Mouse (Mus musculus) ES-E14 (cell line): ENCODE measurements around the gene Klhl24. TPM values are rescaled to one million over a fixed set of nuclear protein-coding genes. Genes with fewer than 3 reads are reported as not detected.

Source experiments
- DNase-seq: peaks from one replicate; pipeline ENCODE4 v3.0.0-alpha.2; 2013; ENCODE audit warnings: low read depth, low spot score
- H3K27ac ChIP-seq: 2 replicates; pipeline ENCODE4 v1.5.1; 2012; ENCODE audit warnings: low read depth, mild to moderate bottlenecking, low read length, moderate library complexity, mixed read lengths; ENCODE audit not compliant: poor library complexity, insufficient read depth, severe bottlenecking
- H3K36me3 ChIP-seq: 2 replicates; pipeline ENCODE4 v1.6.1; 2012; ENCODE audit warnings: mild to moderate bottlenecking, low read length, moderate library complexity, mixed read lengths; ENCODE audit not compliant: control insufficient read depth, poor library complexity, insufficient read depth, severe bottlenecking
- H3K4me1 ChIP-seq, 2 experiments: fragments of 150-350 bp in 1 of 2; sonication (generic) in 1 of 2; 2 replicates each; pipeline ENCODE4 v1.6.1; 2012; ENCODE audit warnings: low read length in 2 of 2, mild to moderate bottlenecking in 1 of 2, mixed read lengths in 1 of 2; ENCODE audit not compliant: control insufficient read depth in 2 of 2, insufficient read depth in 2 of 2, poor library complexity in 1 of 2
- H3K4me3 ChIP-seq, 2 experiments: fragments of 150-350 bp in 1 of 2; sonication (generic) in 1 of 2; 2 replicates each; pipeline ENCODE4 v1.5.1; 2012; ENCODE audit warnings: low read length in 2 of 2, low read depth in 1 of 2, mild to moderate bottlenecking in 1 of 2, mixed read lengths in 1 of 2; ENCODE audit not compliant: insufficient read depth in 1 of 2, poor library complexity in 1 of 2, severe bottlenecking in 1 of 2
- H3K9ac ChIP-seq: 2 replicates; pipeline ENCODE4 v1.6.1; 2012; ENCODE audit warnings: low read depth, mild to moderate bottlenecking, low read length, mixed read lengths; ENCODE audit not compliant: poor library complexity, insufficient read depth, severe bottlenecking
- H3K9me3 ChIP-seq: fragments of 150-350 bp; sonication (generic); 2 replicates; pipeline ENCODE4 v1.6.1; 2012; ENCODE audit warnings: low read depth, mild to moderate bottlenecking, low read length; ENCODE audit not compliant: control insufficient read depth, insufficient read depth
- CHD2 ChIP-seq: IDR thresholded peaks from 2 replicates; pipeline ENCODE4 v1.6.1; 2014; ENCODE audit warnings: mild to moderate bottlenecking, low read depth, low read length, inconsistent platforms
- HCFC1 ChIP-seq: IDR thresholded peaks from 2 replicates; pipeline ENCODE4 v1.6.1; 2012; ENCODE audit warnings: low read length, inconsistent platforms, borderline replicate concordance; ENCODE audit not compliant: insufficient read depth
- MAFK ChIP-seq: IDR thresholded peaks from 2 replicates; pipeline ENCODE4 v1.6.1; 2014; ENCODE audit warnings: mild to moderate bottlenecking, low read depth, low read length, inconsistent platforms; ENCODE audit not compliant: insufficient read depth
- ZC3H11A ChIP-seq: IDR thresholded peaks from 2 replicates; pipeline ENCODE4 v1.6.1; 2012; ENCODE audit warnings: low read depth, mild to moderate bottlenecking, inconsistent platforms, low read length, borderline replicate concordance
- ZNF384 ChIP-seq: IDR thresholded peaks from 2 replicates; pipeline ENCODE4 v1.6.1; 2012; ENCODE audit warnings: low read depth, low read length, inconsistent platforms
- in situ Hi-C, 2 experiments: fragments of 600-800 bp; cut with MboI; formaldehyde crosslinking; loops; one replicate each; pipeline ENCODE4 v1.15.1; 2025; ENCODE audit warnings: low sequenced_read_pairs in 2 of 2, inconsistent platforms in 1 of 2; ENCODE audit not compliant: unreplicated experiment in 2 of 2
- total RNA-seq: library from RNA; depleted of rRNA; stranded (reverse); fragments of 300-350 nt; gene quantifications from 2 replicates; pipeline ENCODE4 v1.2.3, GENCODE M21; 2012; rRNA removed

The Klhl24 gene
- 21.9 and 32.2 TPM in 2 replicates for total RNA-seq

DNA sequence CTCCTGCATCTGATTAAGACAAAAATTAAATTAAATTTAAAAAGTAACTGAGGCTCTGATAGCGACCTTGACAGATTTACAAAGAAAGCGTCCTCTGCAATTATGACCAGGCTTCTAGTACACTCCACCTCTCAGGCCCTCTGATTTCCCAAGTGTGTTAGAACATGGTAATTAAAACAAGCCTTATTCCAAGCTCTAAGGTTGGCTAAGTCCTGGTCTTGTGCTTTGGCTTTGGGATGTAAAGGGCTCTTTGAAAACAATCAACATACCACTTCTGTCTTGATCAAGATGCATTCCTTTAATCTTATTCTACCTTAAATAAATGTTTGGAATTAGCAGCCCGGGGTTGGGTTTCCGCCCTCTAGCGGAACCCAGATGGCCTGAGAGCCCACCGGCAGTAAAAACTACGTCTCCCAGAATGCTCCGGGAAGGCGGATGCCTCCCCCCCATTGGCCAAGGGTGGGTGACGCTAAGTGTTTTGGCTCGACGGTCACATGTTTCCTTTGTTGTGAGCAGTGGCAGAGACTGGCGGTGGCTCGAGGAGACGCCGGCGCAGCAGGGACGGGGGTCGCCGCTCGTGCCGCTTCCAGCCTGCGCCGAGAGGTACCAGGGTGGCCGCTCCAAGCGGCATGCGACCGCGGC is at the start of gene Klhl24:
Gene Klhl24 (plus strand): TSS at position 474 of the 642 bp plus-strand sequence.
- no peaks in the 10 kb centered on the region; the same call in 1 of the 2 replicates for H3K36me3 ChIP-seq
- peak within 1 kb of the TSS; percentile 89 for H3K9ac ChIP-seq
- peak within 1 kb of the TSS; percentile 88 for H3K27ac ChIP-seq
- peaks cover 0 to 2% of the 10 kb centered on the region in 2 experiments; a peak in 1 of 4 replicates for H3K4me1 ChIP-seq
- DNase-seq = peak; percentile 90
- in situ Hi-C loops = no loop called here
- peak within 1 kb of the TSS; percentile 78 to 88 for H3K4me3 ChIP-seq
- H3K9me3 ChIP-seq = no peaks in the 10 kb centered on the region
- TF ChIP-seq HCFC1 = peak; percentile 97
- TF ChIP-seq ZC3H11A = no peak

DNA sequence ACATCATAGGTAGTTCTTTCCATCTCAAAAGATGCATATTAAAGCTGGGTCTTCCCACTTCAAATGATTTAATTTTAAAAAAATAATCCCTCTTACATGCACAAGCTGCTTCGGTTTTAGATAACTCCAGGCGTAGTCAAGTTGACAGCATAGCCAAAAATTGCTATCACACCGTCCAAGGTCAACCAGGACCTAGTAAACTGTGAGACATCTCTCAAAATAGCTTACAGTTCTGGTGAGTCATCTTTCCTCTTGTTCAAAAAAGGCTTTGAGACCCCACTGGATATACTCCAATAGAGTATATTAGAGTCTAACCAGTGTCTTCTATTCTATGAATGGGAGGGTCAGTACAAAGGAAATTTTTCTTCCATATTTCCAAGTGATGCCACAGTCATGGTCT is 44.7 kb upstream of the Klhl24 start:
- in situ Hi-C loops = no loop called here
- Histone ChIP-seq H3K36me3 (no peaks in the 10 kb centered on the region), H3K9me3 (no peaks in the 10 kb centered on the region), H3K9ac (no peak overlapping the region), H3K4me3 (no peak overlapping the region), H3K4me1 (no peaks in the 10 kb centered on the region), H3K27ac (no peak overlapping the region)
- DNase-seq = no peak
- TF ChIP-seq ZC3H11A = no peak
- no peak for TF ChIP-seq HCFC1
- no peak for TF ChIP-seq CHD2
- no peak for TF ChIP-seq MAFK

DNA sequence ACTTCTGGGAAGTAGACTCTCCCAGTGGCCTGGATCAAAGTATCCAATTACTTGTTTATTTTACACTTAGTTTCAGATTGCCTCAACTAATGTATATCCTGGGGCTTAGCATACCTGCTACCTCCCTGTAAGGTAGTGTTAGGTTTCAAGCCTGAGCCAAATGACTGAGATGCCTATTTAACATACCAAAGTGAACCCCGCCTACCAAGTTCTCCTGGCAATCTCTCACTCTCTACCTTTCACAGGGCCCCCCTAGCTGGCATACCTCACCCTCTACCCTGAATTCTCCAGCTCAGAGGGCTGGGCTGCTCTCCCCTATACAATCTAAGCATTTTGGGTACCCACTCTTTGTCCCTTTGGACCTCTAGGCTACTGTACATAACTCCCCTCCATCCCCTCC is 24.6 kb upstream of the Klhl24 start:
- peaks cover 0 to 2% of the 10 kb centered on the region in 2 experiments; a peak in 1 of 4 replicates for H3K4me1 ChIP-seq
- no peaks in the 10 kb centered on the region for H3K9me3 ChIP-seq
- no peaks in the 10 kb centered on the region for H3K36me3 ChIP-seq
- no peak for TF ChIP-seq HCFC1
- TF ChIP-seq ZC3H11A = no peak
- no peak for TF ChIP-seq MAFK
- no peak overlapping the region for H3K27ac ChIP-seq
- DNase-seq = peak; percentile 22
- H3K9ac ChIP-seq = no peak overlapping the region
- H3K4me3 ChIP-seq = no peak overlapping the region
- in situ Hi-C loops = no loop called here

DNA sequence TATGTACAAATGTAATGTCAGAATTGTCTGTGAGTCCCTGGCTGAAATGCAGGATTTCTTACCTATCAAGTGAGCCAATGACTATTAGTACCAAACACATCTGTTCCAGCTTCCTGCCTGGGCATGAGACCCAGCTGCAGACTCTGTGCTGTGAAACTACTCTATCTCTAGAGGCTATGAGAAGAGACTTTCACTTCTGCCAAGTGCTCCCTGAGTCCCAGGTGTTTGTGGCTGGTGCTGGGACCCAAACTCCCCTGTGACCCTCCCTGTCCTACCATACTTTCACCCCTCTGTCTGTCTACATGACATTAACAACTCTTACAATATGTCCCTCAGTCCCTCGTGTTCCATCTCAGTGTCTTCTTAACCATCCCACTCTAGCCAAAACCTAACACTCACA is 20.7 kb upstream of the Klhl24 start:
- TF ChIP-seq CHD2 (no peak), MAFK (no peak), ZC3H11A (no peak), HCFC1 (no peak), ZNF384 (no peak)
- Histone ChIP-seq H3K9me3 (no peaks in the 10 kb centered on the region), H3K9ac (no peak overlapping the region), H3K4me1 (peaks cover 0 to 2% of the 10 kb centered on the region in 2 experiments; a peak in 1 of 4 replicates), H3K4me3 (no peak overlapping the region), H3K27ac (no peak overlapping the region), H3K36me3 (no peaks in the 10 kb centered on the region)
- DNase-seq = no peak
- in situ Hi-C loops = no loop called here

DNA sequence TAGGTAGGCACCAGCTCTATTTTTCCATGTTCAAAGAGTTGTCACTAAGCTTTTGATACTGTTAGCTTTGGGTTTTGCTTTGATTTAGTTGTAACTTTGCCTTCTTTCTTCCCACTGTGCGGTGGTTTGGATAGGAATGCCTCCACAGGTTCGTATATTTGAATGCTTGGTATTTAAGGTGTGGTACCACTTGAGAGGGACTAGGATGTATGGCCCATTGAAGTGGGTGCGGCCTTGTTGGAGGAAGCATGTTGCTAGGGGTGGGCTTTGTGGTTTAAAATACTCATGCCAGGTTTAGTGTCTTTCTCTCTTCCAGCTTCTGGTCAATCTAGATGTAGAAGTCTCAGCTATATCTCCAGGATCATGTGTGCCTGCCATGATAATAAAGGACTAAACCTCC is 17.1 kb upstream of the Klhl24 start:
- H3K9me3 ChIP-seq = no peaks in the 10 kb centered on the region
- no peak overlapping the region for H3K27ac ChIP-seq
- no peak for TF ChIP-seq ZNF384
- TF ChIP-seq HCFC1 = no peak
- TF ChIP-seq CHD2 = no peak
- TF ChIP-seq MAFK = no peak
- TF ChIP-seq ZC3H11A = no peak
- no peak for DNase-seq
- no peak overlapping the region for H3K9ac ChIP-seq
- H3K4me3 ChIP-seq = no peak overlapping the region
- no peaks in the 10 kb centered on the region for H3K4me1 ChIP-seq
- H3K36me3 ChIP-seq = no peaks in the 10 kb centered on the region
- in situ Hi-C loops = no loop called here
